Mouse (Mus musculus): ENCODE results near the gene Ccl21b.
"Not testable (repeated sequence)": the region's sequence is repeated elsewhere in the genome, so short reads cannot be mapped to it uniquely, and the experiment has no call there.

Ccl21b gene

GRCm38 (mm10) chr4:42255467-42255866, at the start of gene Ccl21b:
Gene Ccl21b, plus strand, starts transcription at chr4:42255767.
- not testable (repeated sequence) for DNase-seq (ENCODE audit: low read depth, low spot score)

- DNase-seq (ENCODE audit: low read depth, low spot score), result not testable (repeated sequence)
Observed at GRCm38 (mm10) chr4:42240339-42240738, 15.2 kb upstream of the Ccl21b start, which contains the start of gene Gm10600. Gene Gm10600, plus strand, starts transcription at chr4:42240639.

- not testable (repeated sequence) for DNase-seq (ENCODE audit: low read depth, low spot score)
Observed at GRCm38 (mm10) chr4:42293967-42294366, 38.4 kb downstream of the Ccl21b start, which contains the start of gene Gm21953. Gene Gm21953, plus strand, starts transcription at chr4:42294267.
